Mouse (Mus musculus) cerebellum, postnatal 10 days (tissue): ENCODE data around the gene Olfr340.
"Not testable (repeated sequence)": the region's sequence is repeated elsewhere in the genome, so short reads cannot be mapped to it uniquely, and the experiment has no call there.

ENCODE experiments used
- DNase-seq, 2 experiments: peaks; one replicate each; pipeline ENCODE4 v3.0.0; 2021; ENCODE audit warnings: mixed read lengths in 2 of 2

The Olfr340 gene

GRCm38 (mm10) chr2:36452287-36452686 lies at the start of gene Olfr340:
Olfr340 (plus strand) TSS chr2:36452587.
- DNase-seq: no peak

GRCm38 (mm10) chr2:36415174-36415573 lies 37.2 kb upstream of the Olfr340 start:
- DNase-seq: not testable (repeated sequence)

- not testable (repeated sequence) for DNase-seq
These were observed 36.8 kb upstream of the Olfr340 start for GRCm38 (mm10) chr2:36415591-36415990.

GRCm38 (mm10) chr2:36418647-36419046 lies 33.7 kb upstream of the Olfr340 start, which contains the start of gene Olfr339:
Olfr339 (plus strand) TSS chr2:36418947.
- DNase-seq: no peak

- no peak for DNase-seq
These were observed 21.2 kb downstream of the Olfr340 start for GRCm38 (mm10) chr2:36473634-36474033.

- no peak for DNase-seq
These were observed 30.0 kb downstream of the Olfr340 start, which contains the start of gene Olfr341 for GRCm38 (mm10) chr2:36482368-36482767. Olfr341 (minus strand) TSS chr2:36482468.
